Mouse (Mus musculus): ENCODE results near the gene Morn4.
"Not testable (repeated sequence)": the region's sequence is repeated elsewhere in the genome, so short reads cannot be mapped to it uniquely, and the experiment has no call there.

The Morn4 gene

GRCm38 (mm10) chr19:42085690-42086089 is 467 bp downstream of the Morn4 start:
- in situ Hi-C loops (cut with MseI, MboI): no loop called here

- in situ Hi-C loops (cut with MseI, MboI): not testable (repeated sequence)
Observed at GRCm38 (mm10) chr19:42081613-42082012, 4.5 kb downstream of the Morn4 start.

DNA sequence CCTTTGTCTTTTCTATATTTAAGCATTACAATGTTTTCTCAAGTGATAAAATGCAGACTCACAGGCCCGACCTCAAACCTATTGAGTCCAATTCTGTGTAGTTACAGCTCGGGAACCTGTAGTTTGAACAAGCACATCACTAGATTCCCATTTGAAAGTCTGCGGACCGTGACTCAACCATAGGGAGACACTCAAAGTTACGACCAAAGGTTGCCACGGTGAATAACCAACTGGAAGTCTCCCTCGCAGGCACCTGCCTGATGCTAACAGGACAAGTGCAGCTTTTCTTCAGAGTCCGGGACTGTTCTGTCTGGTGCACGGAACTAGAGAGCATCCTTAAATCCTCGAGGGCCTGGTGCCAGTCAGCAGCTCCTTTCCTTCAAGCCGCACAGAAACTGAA is 5.7 kb downstream of the Morn4 start:
- in situ Hi-C loops (cut with MseI, MboI): no loop called here

DNA sequence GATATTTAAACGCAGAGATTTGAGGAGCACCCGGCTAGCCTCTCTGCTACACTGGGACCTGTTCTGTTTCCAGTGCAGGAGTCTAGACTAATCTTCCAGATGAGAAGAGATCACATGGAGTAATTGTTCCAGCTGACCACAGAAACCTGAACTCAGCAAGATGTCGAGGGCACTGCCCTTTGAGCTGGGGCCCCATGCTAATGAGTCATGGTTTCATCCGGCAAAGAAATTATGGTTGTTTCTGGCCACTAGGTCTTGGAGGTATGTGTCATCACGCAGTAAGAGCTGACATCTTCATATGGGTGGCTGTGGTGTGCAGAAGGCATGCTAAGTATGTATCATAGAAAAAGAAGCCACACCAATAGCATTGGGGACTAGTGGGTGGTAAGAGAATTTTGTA is 6.2 kb downstream of the Morn4 start:
- in situ Hi-C loops (cut with MseI, MboI): no loop called here

DNA sequence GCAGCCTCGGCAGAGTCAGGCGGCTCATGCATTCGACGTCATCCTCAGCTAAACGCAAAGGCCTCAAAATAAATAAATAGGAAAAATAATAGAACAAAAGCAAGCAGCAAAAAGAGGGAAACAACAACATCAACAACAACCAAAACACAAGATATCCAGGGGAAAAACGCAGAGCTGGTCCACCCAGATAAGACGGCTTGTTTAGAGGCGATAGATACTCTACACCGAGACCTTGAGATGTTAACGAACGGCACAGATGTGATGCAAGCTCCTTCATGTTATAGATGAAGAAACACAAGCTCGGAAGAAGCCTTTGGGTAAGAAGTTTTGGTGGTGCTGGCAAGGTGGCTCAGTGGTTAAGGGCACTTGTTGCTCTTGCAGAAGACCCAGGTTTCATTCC is 7.2 kb downstream of the Morn4 start:
- in situ Hi-C loops (cut with MseI, MboI): no loop called here

DNA sequence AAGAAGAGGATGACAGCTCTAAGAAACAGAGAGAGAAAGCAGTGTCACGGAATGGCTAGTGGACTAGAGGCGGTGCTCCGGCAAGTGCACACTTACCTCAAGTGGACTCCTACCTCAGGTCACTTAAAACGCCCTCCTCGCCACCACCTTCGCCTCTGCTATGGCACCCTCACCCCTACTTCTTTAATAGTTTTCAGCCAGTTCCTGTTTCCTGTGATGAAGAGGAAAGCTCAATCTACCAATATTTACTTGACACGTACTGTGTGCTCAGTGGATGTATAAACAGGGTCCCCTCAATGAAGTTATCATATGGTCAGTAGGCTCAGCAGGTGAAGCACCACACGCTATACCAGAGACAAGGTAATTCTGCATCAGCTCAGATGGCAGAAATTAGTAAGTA is 7.6 kb downstream of the Morn4 start:
- in situ Hi-C loops (cut with MseI, MboI): no loop called here

GRCm38 (mm10) chr19:42075992-42076391 is 10.2 kb downstream of the Morn4 start:
- in situ Hi-C loops (cut with MseI, MboI): no loop called here

DNA sequence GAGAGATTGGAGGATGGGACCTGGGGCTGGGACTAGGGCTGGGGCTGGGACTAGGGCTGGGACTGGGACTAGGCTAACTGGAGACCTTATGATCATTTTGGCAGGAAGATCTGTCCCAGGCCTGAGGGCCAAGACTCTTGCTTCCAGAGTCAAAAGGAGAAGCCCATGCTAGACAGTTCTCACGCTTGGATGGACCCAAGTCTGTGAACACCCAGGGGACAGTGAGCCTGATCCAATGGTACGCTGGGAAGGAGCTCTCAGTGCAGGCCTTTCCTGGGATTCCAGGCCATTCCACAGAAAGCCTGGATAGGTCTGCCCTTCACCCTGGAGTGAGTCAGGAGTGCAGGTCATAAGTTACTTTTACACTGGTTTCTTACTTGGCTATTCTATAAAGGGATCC is 11.1 kb downstream of the Morn4 start:
- in situ Hi-C loops (cut with MseI, MboI): no loop called here

DNA sequence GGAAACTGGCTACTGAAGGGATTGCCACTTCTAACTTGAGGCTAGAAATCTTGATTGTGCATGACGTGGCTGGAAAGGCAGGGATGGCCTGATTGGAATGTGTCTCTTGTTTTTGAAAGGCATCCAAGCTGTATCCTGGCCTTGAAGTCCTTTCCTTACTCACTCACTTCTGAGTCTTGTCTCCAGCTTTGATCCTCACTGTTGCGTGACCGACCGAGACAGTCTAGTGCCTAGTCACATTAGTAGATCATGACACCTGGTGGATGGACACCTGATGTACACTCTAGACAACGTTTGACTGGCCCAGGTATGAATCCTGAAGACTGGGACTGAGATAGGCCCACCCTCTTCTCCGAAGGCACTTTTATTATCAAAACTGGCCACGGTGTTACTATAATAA is 13.4 kb downstream of the Morn4 start:
- in situ Hi-C loops (cut with MseI, MboI): no loop called here

- in situ Hi-C loops (cut with MseI, MboI): no loop called here
Observed at GRCm38 (mm10) chr19:42071886-42072608, 14.1 kb downstream of the Morn4 start.

- in situ Hi-C loops (cut with MseI, MboI): no loop called here
Observed at GRCm38 (mm10) chr19:42071221-42071620, 14.9 kb downstream of the Morn4 start.

DNA sequence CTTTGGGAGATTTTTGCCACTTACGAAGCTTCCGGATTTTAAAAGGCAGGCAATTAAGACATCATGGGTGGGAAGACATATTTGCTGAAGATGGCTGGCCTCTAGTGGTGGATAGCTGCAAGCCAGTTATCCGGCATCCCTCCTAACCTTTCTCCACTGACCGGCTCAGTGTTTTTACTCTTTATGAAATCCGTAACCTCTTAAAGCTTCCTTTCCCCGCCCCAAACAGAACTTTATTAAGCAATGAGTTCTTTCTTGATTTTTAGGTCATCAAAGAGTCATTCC is 17.0 kb downstream of the Morn4 start:
- in situ Hi-C loops (cut with MseI, MboI): no loop called here

DNA sequence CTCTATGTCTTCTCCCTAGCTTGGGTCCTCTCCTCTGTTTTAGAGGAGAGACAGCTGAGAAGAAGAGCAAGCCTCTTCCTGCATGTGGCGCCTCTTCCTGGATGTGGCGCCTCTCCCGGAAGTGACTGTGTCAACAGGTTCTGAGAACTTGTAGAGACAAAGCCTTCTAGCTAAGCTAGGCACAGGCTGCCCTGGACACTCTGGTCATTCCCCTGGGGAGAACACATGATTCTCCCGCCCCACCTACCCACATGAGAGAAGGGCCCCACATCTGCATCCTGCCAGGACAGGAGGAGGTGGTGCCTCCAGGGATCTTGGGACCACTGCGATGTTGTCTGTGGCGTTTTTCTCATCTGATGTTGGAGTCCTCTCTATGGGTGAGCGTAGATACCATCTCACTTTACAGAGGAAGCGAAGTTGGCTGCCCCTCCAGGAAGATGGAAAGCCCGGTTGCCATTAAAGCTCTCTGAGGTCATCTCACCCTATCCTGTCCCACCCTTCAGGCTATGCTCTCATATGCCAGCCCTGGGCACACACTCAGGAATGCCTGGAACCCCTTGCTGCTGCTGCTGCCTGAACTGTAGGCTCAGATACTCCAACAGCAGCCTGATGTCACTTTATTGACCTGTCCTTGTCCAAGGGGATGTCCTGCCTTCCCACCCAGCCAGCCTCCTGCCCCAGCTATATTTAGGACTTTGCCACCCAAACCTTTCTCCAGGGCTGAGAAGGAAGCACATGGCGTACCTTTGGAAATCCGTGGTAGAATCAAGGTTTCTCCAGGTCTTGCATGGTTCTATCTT is 17.5 kb downstream of the Morn4 start:
- in situ Hi-C loops (cut with MseI, MboI): no loop called here

DNA sequence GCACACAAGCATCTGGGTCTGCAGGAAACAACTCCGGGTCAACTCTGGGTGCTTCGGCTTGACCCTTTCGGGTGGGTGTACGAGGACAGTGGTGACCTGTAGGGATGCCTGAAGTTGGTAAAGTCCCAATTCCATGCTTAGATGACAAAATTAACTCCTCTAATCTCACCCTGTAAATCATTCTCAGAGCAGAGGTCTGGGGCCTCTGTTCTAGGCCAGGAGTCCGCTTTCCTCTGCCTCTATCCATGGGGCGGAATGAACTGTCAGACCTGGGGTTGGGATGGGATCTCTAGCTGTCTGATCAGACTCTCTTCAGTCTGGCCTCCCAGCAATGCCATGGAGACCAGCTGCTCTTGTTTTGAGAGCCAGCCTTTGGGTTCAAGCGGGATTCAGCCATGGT is 24.7 kb downstream of the Morn4 start:
- in situ Hi-C loops (cut with MseI, MboI): no loop called here

GRCm38 (mm10) chr19:42058426-42058825 is 27.7 kb downstream of the Morn4 start:
- in situ Hi-C loops (cut with MseI, MboI): no loop called here

- in situ Hi-C loops (cut with MseI, MboI): no loop called here
Observed at GRCm38 (mm10) chr19:42056719-42057409, 29.3 kb downstream of the Morn4 start.

- in situ Hi-C loops (cut with MseI, MboI): no loop called here
Observed at GRCm38 (mm10) chr19:42055881-42056280, 30.3 kb downstream of the Morn4 start.

DNA sequence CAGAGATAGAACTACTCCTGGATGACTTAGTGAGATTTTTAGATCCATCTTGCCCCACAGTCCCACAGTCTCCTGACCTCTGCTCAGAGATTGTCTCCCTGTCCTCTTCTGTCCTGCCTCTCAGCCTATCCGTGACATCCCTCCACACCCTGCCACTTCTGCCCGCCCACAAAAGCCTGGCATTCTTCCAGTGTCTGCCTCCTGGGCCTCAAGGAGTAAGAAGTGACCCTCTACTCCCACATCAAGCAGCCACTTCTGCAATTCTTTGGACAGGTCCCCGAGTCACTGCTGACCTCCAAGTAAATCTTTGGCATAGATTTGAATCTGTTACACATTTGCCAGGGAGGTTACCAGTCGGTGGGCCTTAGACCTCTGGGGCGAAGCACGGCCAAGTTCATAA is 31.9 kb downstream of the Morn4 start:
- in situ Hi-C loops (cut with MseI, MboI): no loop called here

GRCm38 (mm10) chr19:42051948-42052347 is 34.2 kb downstream of the Morn4 start, which contains the start of gene 4933411K16Rik:
4933411K16Rik (plus strand) TSS chr19:42052248.
- in situ Hi-C loops (cut with MseI, MboI): no loop called here

DNA sequence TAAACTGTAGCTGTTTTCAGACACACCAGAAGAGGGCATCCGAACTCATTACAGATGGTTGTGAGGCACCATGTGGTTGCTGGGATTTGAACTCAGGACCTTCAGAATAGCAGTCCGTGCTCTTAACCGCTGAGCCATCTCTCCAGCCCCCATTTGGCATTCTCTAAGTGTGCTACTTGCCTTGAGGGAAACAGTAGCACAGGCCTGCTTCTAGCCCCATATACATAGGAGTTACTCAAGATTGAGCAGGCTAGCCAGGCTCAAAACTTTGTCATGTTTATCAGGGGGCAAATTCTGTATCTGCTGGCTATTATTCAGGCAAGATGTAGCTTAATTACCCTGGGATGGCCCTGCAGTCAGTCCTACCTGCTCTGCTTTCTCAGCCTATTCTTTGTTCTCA is 34.8 kb downstream of the Morn4 start:
- in situ Hi-C loops (cut with MseI, MboI): no loop called here

DNA sequence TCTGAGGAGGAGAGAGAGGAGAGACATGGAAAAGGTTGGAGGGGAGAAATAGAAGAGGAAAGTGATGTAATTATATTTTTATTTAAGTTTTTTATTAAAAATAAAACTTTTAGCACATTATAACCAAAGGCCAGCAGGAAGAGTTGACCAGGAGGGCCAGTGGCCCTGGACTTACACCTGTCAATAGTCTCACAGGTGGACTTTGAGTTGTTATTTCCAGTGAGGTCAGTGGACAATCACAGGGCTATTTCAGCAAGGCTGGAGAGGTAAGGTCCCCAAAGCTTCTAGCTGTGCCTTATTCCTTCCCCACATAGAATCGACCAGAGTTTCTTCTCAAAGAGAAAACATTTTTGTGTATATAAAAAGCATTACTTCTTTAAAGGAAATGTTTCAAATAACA is 35.9 kb downstream of the Morn4 start:
- in situ Hi-C loops (cut with MseI, MboI): no loop called here

- in situ Hi-C loops (cut with MseI, MboI): no loop called here
Observed at GRCm38 (mm10) chr19:42045269-42046102, 40.7 kb downstream of the Morn4 start, which contains the start of gene Hoga1. Hoga1 (plus strand) TSS chr19:42045610.
